Mouse (Mus musculus) kidney, embryonic 15.5 days (tissue): ENCODE results near the gene Stambp. TPM values are rescaled to one million over a fixed set of nuclear protein-coding genes. Genes with fewer than 3 reads are reported as not detected.

Experiments used
- ATAC-seq: fragments of 200-750 bp; cut with Nextera tagmentation; replicated peaks from 2 replicates; pipeline ENCODE4 v1.8.0; 2017; ENCODE audit warnings: moderate TSS enrichment; ENCODE audit not compliant: low FRiP score
- H3K27ac ChIP-seq: fragments of 300-500 bp; sonication (generic); 2 replicates; pipeline ENCODE4 v1.5.1; 2015; ENCODE audit warnings: mild to moderate bottlenecking, inconsistent platforms
- H3K27me3 ChIP-seq: fragments of 300-500 bp; sonication (generic); 2 replicates; pipeline ENCODE4 v1.6.1; 2015; ENCODE audit warnings: inconsistent platforms
- H3K36me3 ChIP-seq: fragments of 300-500 bp; sonication (generic); 2 replicates; pipeline ENCODE4 v1.6.1; 2015; ENCODE audit warnings: inconsistent platforms
- H3K4me1 ChIP-seq: fragments of 300-500 bp; sonication (generic); 2 replicates; pipeline ENCODE4 v1.6.1; 2015; ENCODE audit warnings: inconsistent platforms
- H3K4me2 ChIP-seq: fragments of 300-500 bp; sonication (generic); 2 replicates; pipeline ENCODE4 v1.6.1; 2015; ENCODE audit warnings: moderate library complexity, mild to moderate bottlenecking, inconsistent platforms
- H3K4me3 ChIP-seq: fragments of 300-500 bp; sonication (generic); replicated peaks from 2 replicates; pipeline ENCODE4 v1.5.1; 2015; ENCODE audit warnings: mild to moderate bottlenecking, inconsistent platforms
- H3K9ac ChIP-seq: fragments of 300-500 bp; sonication (generic); 2 replicates; pipeline ENCODE4 v1.6.1; 2015; ENCODE audit warnings: mild to moderate bottlenecking, inconsistent platforms
- H3K9me3 ChIP-seq: fragments of 300-500 bp; sonication (generic); replicated peaks from 2 replicates; pipeline ENCODE4 v1.6.1; 2016; ENCODE audit warnings: inconsistent platforms
- WGBS: fragments of 180-500 bp; shearing (Covaris S2); methylation state at CpG from one replicate; pipeline ENCODE4 v1.1.7; 2015; ENCODE audit warnings: mixed read lengths; 5-methylcytosine and 5-hydroxymethylcytosine counted together
- polyA plus RNA-seq: library from polyadenylated mRNA; unstranded; fragments of >200 nt; fragmentation: Nextera tagmentation; extraction: Ambion mirVana; gene quantifications from 2 replicates; pipeline ENCODE4 v1.2.1, GENCODE M21; 2015

The Stambp gene
- polyA plus RNA-seq: 22.0 and 25.1 TPM in 2 replicates

DNA sequence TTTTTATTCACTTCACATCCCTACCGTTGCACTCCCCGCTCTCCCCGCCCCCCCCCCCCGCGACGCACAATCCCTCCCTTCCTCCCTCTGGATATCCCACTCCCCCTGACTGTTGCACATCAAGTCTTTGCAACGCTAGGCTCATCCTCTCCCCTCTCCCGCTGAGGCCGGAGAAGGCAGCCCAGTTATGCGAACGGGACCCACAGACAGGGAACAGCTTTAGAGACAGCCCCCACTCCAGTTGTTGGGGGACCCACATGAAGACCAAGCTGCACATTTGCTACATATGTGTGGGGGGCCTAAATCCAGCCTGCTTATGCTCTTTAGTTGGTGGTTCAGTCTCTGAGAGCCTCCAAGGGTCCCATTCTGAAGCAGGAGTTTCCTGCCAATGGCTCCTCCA lies at the start of gene Stambp:
Gene Stambp, minus strand, starts transcription at position 59 of the 400 bp plus-strand sequence.
- Histone ChIP-seq H3K9me3 (no peaks in the 10 kb centered on the region), H3K4me2 (peak within 1 kb of the TSS; percentile 89), H3K36me3 (peaks cover 9% of the 10 kb centered on the region; the same call in 1 of the 2 replicates), H3K9ac (peak within 1 kb of the TSS; percentile 67), H3K27ac (peak within 1 kb of the TSS; percentile 72), H3K4me1 (peaks cover 23% of the 10 kb centered on the region), H3K4me3 (peak within 1 kb of the TSS; percentile 73), H3K27me3 (peaks cover 9% of the 10 kb centered on the region)
- peak; percentile 66 for ATAC-seq
- 0% methylated on average over 7 of the region's 11 CpGs for WGBS

DNA sequence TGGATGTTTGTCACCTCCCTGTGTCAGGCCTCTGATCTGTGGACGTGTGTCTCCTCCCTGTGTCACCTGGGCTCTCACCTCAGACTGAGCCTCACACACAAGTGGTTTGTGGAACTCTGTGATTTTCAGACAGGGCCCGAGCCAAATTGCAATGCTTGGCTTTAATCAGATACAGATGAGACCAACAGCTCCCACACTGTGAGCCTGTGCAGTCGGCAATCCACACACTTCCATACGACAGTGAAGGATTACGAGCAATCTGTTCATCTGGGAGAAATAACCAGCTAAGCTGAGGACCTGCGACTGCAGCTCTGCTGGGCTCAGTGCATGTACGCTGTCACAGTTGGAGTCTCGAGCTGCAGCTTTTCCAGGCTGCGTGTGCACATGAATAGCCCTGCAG lies 47.4 kb upstream of the Stambp start:
- Histone ChIP-seq H3K4me2 (no peak overlapping the region), H3K9ac (no peak overlapping the region), H3K27ac (no peak overlapping the region), H3K27me3 (peaks cover 8% of the 10 kb centered on the region; the same call in 1 of the 2 replicates), H3K4me3 (no peak overlapping the region), H3K4me1 (no peaks in the 10 kb centered on the region), H3K9me3 (no peaks in the 10 kb centered on the region), H3K36me3 (no peaks in the 10 kb centered on the region)
- ATAC-seq: no peak
- 48% methylated on average over 9 of the region's 9 CpGs for WGBS

DNA sequence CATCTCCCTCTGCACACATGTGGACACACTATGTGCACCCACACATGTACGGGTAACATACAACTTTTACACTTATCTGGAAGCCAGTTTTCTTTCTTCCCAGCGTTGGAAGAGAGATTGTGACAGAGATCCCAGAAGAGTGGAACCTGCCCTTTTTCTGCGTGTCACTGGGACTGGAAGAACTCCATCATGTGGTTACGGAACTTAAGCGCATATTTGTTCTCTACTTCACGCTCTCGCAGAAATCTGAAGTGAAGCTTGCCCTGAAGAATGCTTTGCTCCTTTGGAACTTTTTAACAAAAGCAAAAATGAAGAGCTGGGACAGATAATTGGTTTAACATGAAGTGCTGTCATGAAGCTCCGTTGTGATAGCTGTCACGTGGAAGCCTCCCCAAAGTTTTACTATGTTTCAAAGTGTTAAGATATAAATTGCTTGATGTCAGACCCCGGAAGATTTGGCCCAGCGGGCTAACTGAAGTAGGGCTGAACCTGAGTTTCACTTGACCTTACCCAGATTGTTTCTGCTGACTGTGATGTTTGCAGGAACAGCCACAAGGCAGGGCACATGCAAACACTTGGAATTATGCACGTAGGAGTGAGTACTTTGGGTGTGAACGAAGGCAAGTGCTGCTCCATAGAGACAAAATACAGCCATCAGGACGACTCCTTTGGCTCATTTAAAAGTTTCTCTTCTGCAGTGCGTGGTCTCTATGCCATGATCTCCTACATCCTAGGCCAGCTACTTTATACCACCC lies 45.2 kb upstream of the Stambp start:
- Histone ChIP-seq H3K9ac (no peak overlapping the region), H3K27ac (no peak overlapping the region), H3K4me1 (no peaks in the 10 kb centered on the region), H3K9me3 (no peaks in the 10 kb centered on the region), H3K4me3 (no peak overlapping the region), H3K27me3 (peaks cover 8% of the 10 kb centered on the region; the same call in 1 of the 2 replicates), H3K36me3 (no peaks in the 10 kb centered on the region), H3K4me2 (no peak overlapping the region)
- WGBS: 76% methylated on average over 15 of the region's 15 CpGs
- ATAC-seq: no peak

DNA sequence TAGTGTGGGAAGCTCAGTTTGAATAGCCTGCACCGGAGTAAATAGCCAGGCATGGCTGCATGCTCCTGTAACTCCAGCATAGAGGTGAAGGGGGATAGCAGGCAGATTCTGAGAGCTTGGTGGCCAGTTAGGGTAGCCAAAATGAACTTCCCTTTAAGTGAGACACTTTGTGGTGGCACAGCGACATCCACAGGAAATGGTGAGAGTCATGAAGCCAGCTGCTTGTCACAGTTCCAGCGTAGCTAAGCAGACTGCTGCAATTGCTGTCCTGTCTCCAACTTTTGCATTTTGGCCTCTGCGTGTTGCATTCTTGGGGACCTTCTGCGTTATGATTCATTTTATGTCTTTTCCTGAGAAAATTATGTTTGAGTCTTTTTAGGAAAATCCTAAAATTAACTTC lies 44.0 kb upstream of the Stambp start:
- Histone ChIP-seq H3K9me3 (no peaks in the 10 kb centered on the region), H3K27me3 (peaks cover 8% of the 10 kb centered on the region; the same call in 1 of the 2 replicates), H3K4me2 (no peak overlapping the region), H3K9ac (no peak overlapping the region), H3K36me3 (no peaks in the 10 kb centered on the region), H3K4me3 (no peak overlapping the region), H3K4me1 (no peaks in the 10 kb centered on the region), H3K27ac (no peak overlapping the region)
- whole genome bisulfite sequencing: 67% methylated on average over 5 of the region's 5 CpGs
- no peak for ATAC-seq

DNA sequence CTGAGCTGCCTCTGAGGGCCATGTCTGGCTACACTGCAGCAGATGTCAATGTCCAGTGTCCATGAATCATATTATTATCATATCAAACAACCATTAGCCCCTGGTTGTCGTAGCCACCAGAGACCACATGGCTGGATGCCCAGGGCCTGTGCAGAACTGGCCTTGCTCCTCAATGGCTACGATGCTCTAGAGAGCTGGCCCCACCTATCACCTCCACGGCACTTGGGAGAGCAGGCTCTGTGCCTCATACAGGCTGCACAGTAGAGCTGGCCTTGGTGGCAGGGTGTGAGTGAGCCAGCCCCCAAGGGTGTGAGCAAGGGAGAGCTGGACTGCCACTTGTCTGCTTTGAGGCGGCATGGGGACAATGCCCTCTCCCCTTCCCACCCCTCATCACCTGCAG lies 41.9 kb upstream of the Stambp start:
- Histone ChIP-seq H3K4me3 (no peak overlapping the region), H3K27ac (no peak overlapping the region), H3K4me2 (no peak overlapping the region), H3K9ac (no peak overlapping the region), H3K36me3 (no peaks in the 10 kb centered on the region), H3K4me1 (no peaks in the 10 kb centered on the region), H3K27me3 (peaks cover 4% of the 10 kb centered on the region; the same call in 1 of the 2 replicates), H3K9me3 (no peaks in the 10 kb centered on the region)
- no peak for ATAC-seq
- WGBS: 92% methylated on average over 4 of the region's 4 CpGs

DNA sequence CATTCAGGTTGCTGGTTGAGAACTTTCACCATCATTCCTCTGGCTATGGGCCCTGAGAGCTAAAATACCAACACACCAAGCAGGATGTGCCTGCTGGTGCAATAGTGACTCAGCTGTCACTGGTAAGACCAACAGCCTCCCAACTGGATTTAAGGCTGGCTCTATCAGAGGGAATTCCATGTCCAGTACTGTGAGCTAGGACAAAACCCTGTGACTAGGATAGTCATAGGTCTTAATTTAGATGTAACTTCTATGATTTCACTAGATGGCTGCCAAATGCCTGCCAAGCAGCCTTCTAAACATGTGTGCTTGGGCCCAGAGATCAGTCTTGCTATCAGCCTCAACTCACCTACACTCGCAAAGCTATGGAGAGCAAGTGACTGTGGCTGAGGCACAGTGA lies 40.4 kb upstream of the Stambp start:
- Histone ChIP-seq H3K27me3 (no peaks in the 10 kb centered on the region), H3K9ac (no peak overlapping the region), H3K27ac (no peak overlapping the region), H3K4me1 (no peaks in the 10 kb centered on the region), H3K4me3 (no peak overlapping the region), H3K36me3 (no peaks in the 10 kb centered on the region), H3K4me2 (no peak overlapping the region), H3K9me3 (no peaks in the 10 kb centered on the region)
- 86% methylated on average over 1 of the region's 1 CpGs for WGBS
- no peak for ATAC-seq

DNA sequence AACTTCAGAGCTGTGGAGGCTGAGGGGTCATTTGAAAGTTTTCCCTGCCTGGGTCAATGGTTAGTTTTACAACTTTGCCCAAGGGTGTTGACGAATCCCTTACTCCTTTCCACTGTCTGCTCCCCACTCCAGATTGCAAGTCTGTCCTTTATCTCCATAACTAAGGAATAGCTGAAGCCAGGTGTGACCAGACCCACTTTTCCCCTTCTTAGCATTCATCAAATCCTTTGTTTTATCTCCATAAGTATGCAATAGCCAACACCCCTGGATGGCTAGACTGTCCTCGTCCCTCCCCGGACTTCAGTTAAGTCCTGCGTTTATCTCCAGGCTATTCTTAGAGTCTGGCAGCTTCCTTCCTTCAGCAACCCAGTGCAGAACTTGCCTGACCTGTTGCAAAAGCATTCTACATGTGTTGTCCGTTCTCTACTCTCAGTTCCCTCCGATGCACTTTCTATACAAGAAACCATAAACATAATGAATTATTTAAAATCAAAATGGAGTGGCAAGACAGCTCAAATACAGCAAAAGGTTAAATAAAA lies 27.2 kb upstream of the Stambp start:
- Histone ChIP-seq H3K4me1 (no peaks in the 10 kb centered on the region), H3K27me3 (peaks cover 10% of the 10 kb centered on the region; the same call in 1 of the 2 replicates), H3K9me3 (no peaks in the 10 kb centered on the region), H3K4me2 (no peak overlapping the region), H3K9ac (no peak overlapping the region), H3K27ac (no peak overlapping the region), H3K4me3 (no peak overlapping the region), H3K36me3 (no peaks in the 10 kb centered on the region)
- ATAC-seq: no peak
- 67% methylated on average over 6 of the region's 6 CpGs for WGBS

DNA sequence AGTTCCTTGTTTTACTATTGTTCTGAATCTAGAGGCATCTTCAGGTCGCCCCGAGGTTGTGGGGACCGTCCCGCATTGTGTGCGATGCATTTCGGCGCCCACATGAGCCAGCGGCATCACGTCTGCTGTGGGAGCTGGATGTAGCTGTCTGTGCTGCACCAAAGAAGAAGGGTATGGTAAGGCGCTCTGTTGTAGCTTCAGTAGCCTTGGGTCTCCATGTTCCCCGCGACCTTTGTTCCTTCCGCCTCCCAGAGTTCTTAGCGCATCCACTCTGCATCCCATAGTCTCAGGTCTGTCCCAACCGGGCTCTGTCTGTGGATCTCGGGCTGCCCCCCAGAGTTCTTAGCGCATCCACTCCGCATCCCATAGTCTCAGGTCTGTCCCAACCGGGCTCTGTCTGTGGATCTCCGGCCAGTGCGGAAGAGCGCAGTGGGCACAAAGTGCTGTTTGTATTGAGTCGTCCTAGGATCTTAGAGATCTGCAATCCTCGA lies 26.6 kb upstream of the Stambp start:
- no peak overlapping the region for H3K27ac ChIP-seq
- no peak for ATAC-seq
- peaks cover 10% of the 10 kb centered on the region; the same call in 1 of the 2 replicates for H3K27me3 ChIP-seq
- no peaks in the 10 kb centered on the region for H3K4me1 ChIP-seq
- no peaks in the 10 kb centered on the region for H3K36me3 ChIP-seq
- H3K9me3 ChIP-seq: no peaks in the 10 kb centered on the region
- H3K4me3 ChIP-seq: peak overlapping the region; percentile 30
- no peak overlapping the region for H3K9ac ChIP-seq
- H3K4me2 ChIP-seq: peak overlapping the region; percentile 60
- WGBS: 30% methylated on average over 24 of the region's 24 CpGs

DNA sequence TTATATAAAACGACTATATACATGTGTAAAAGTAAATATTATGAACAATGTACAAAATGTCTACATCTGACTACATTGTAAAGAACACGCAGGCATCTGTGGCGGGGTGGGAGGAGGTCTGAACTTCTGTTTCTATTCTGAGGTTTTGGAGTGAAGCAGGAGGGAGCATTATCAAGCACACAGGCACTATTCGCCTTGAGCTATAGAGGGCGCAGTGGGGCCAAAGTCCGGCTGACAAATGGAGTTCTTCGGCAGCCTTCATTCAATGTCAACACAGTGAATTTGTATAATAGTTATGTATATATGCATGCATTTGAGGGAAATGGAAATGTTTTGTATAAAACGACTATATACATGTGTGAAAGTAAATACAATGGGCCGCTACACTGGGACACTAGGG lies 26.1 kb upstream of the Stambp start:
- H3K27ac ChIP-seq: no peak overlapping the region
- H3K27me3 ChIP-seq: peaks cover 10% of the 10 kb centered on the region; the same call in 1 of the 2 replicates
- no peaks in the 10 kb centered on the region for H3K36me3 ChIP-seq
- WGBS: 12% methylated on average over 9 of the region's 9 CpGs
- H3K4me1 ChIP-seq: no peaks in the 10 kb centered on the region
- H3K4me2 ChIP-seq: peak overlapping the region; percentile 60
- no peaks in the 10 kb centered on the region for H3K9me3 ChIP-seq
- no peak overlapping the region for H3K9ac ChIP-seq
- H3K4me3 ChIP-seq: peak overlapping the region; percentile 30
- ATAC-seq: no peak

DNA sequence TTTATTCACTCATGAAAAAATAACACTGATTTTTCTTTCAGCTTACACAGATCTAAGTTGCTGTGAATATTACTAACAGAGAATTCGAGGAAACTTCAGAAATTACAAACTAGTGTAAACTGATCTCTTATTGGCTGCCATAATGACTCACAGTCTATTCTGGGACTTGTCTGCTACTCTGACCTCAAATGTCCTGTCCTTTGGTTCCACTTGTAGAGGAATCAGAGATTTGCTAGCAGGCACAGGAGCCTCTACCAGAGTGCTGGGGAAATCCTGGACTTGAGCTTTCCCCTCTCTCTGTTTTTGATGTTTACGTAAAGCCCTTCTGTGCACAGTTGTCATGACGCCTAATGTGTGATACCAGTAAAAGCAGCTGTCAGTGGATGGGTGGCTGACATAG lies 25.5 kb upstream of the Stambp start:
- ATAC-seq: no peak
- peaks cover 10% of the 10 kb centered on the region; the same call in 1 of the 2 replicates for H3K27me3 ChIP-seq
- H3K4me2 ChIP-seq: no peak overlapping the region
- H3K36me3 ChIP-seq: no peaks in the 10 kb centered on the region
- no peak overlapping the region for H3K9ac ChIP-seq
- H3K27ac ChIP-seq: no peak overlapping the region
- no peak overlapping the region for H3K4me3 ChIP-seq
- H3K9me3 ChIP-seq: no peaks in the 10 kb centered on the region
- H3K4me1 ChIP-seq: no peaks in the 10 kb centered on the region
- WGBS: 54% methylated on average over 3 of the region's 3 CpGs

DNA sequence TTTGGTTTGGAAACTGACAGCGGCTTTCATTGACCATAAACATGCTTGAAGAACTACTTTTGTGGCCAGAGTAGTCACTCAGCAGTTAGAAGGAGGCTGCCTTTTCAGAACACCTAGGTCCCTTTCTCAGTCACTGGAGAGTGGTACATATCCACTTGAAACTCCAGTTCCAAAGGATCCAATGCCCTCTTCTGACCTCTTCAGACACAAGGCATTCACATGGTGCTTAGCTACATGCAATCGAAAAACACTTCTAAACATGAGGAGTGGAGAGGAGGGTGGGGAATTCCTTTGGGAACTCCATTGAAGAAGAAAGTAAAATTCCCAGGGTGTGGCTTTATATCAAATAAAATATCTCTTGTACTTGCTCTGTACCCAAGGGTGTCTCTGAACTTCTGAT lies 22.5 kb upstream of the Stambp start:
- no peak for ATAC-seq
- Histone ChIP-seq H3K4me3 (no peak overlapping the region), H3K4me2 (no peak overlapping the region), H3K36me3 (no peaks in the 10 kb centered on the region), H3K4me1 (no peaks in the 10 kb centered on the region), H3K27me3 (peaks cover 10% of the 10 kb centered on the region; the same call in 1 of the 2 replicates), H3K9ac (no peak overlapping the region), H3K27ac (no peak overlapping the region), H3K9me3 (no peaks in the 10 kb centered on the region)
- 87% methylated on average over 2 of the region's 2 CpGs for WGBS

DNA sequence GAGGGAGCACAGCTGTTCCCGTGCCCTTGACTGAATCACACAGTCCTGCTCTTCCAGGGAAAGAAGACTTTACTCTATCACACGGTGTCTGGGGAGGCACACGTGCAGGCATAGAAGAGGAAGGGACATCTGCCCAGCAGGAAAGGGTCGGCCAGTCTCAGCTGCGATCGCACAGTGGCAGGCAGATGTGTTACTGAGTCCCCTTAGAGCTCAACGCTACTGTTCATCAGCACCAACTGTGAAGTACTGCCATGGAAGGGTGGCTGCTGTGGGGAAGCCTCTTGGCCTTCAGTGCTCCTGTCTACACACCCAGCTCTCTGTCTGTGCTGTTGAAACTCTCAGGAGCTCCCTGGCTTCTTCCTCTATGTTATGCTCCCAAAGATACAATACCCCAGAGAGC lies 21.4 kb upstream of the Stambp start:
- no peak overlapping the region for H3K27ac ChIP-seq
- H3K9ac ChIP-seq: no peak overlapping the region
- no peaks in the 10 kb centered on the region for H3K4me1 ChIP-seq
- no peak for ATAC-seq
- peaks cover under 1% of the 10 kb centered on the region; the same call in 1 of the 2 replicates for H3K27me3 ChIP-seq
- H3K4me3 ChIP-seq: no peak overlapping the region
- H3K36me3 ChIP-seq: no peaks in the 10 kb centered on the region
- 74% methylated on average over 7 of the region's 7 CpGs for WGBS
- no peaks in the 10 kb centered on the region for H3K9me3 ChIP-seq
- no peak overlapping the region for H3K4me2 ChIP-seq
